Mouse (Mus musculus) myocyte (in vitro differentiated cells): ENCODE results near the gene Cela2a. TPM values are rescaled to one million over a fixed set of nuclear protein-coding genes. Genes with fewer than 3 reads are reported as not detected.

Experiments used
- H3K27me3 ChIP-seq: one replicate; pipeline ENCODE4 v1.6.1; 2011; ENCODE audit not compliant: control insufficient read depth, insufficient read depth, insufficient read length
- H3K36me3 ChIP-seq: one replicate; pipeline ENCODE4 v1.6.1; 2011; ENCODE audit not compliant: control insufficient read depth, insufficient read depth
- H3K4me2 ChIP-seq: one replicate; pipeline ENCODE4 v1.6.1; 2011; ENCODE audit warnings: low read depth, control low read depth
- H3K4me3 ChIP-seq: one replicate; pipeline ENCODE4 v1.5.1; 2011; ENCODE audit warnings: mild to moderate bottlenecking, control low read depth, moderate library complexity
- H3K79me2 ChIP-seq: one replicate; pipeline ENCODE4 v1.6.1; 2011; ENCODE audit not compliant: control insufficient read depth, insufficient read depth
- H3ac ChIP-seq: one replicate; pipeline ENCODE4 v1.6.1; 2011; ENCODE audit not compliant: control insufficient read depth, insufficient read length
- CEBPB ChIP-seq: IDR thresholded peaks from 2 replicates; pipeline ENCODE4 v1.6.1; 2011; ENCODE audit warnings: mild to moderate bottlenecking, moderate library complexity; ENCODE audit not compliant: poor library complexity, insufficient read depth, severe bottlenecking
- E2F4 ChIP-seq: IDR thresholded peaks from one replicate; pipeline ENCODE4 v1.6.1; 2011; ENCODE audit warnings: mild to moderate bottlenecking, control low read depth, moderate library complexity; ENCODE audit not compliant: insufficient read depth
- MAX ChIP-seq: IDR thresholded peaks from one replicate; pipeline ENCODE4 v1.6.1; 2011; ENCODE audit warnings: low read depth, mild to moderate bottlenecking, control low read depth
- MYOD1 ChIP-seq, 3 experiments: IDR thresholded peaks; one replicate each; pipeline ENCODE4 v1.6.1; 2011; ENCODE audit warnings: control low read depth in 2 of 3, low read depth in 2 of 3, mild to moderate bottlenecking in 2 of 3, moderate library complexity in 1 of 3; ENCODE audit not compliant: insufficient read length in 2 of 3, control insufficient read depth in 1 of 3
- MYOG ChIP-seq, 3 experiments: IDR thresholded peaks; one replicate each; pipeline ENCODE4 v1.6.1; 2011; ENCODE audit warnings: control low read depth in 2 of 3, low read depth in 2 of 3, mild to moderate bottlenecking in 2 of 3; ENCODE audit not compliant: insufficient read length in 2 of 3, control insufficient read depth in 1 of 3, insufficient read depth in 1 of 3
- POLR2A ChIP-seq: IDR thresholded peaks from one replicate; pipeline ENCODE4 v1.6.1; 2011; ENCODE audit warnings: low read depth, mild to moderate bottlenecking, control low read depth, moderate library complexity; ENCODE audit not compliant: insufficient read length
- POLR2AphosphoS2 ChIP-seq: IDR thresholded peaks from one replicate; pipeline ENCODE4 v1.6.1; 2011; ENCODE audit warnings: low read depth, control low read depth; ENCODE audit not compliant: insufficient read length
- REST ChIP-seq: IDR thresholded peaks from one replicate; pipeline ENCODE4 v1.6.1; 2011; ENCODE audit warnings: mild to moderate bottlenecking, control low read depth, moderate library complexity; ENCODE audit not compliant: insufficient read depth, insufficient read length
- SRF ChIP-seq: IDR thresholded peaks from one replicate; pipeline ENCODE4 v1.6.1; 2011; ENCODE audit warnings: low read depth; ENCODE audit not compliant: control insufficient read depth, insufficient read length
- TCF12 ChIP-seq: IDR thresholded peaks from one replicate; pipeline ENCODE4 v1.6.1; 2011; ENCODE audit warnings: mild to moderate bottlenecking, control low read depth; ENCODE audit not compliant: poor library complexity, insufficient read depth, severe bottlenecking
- TCF3 ChIP-seq: IDR thresholded peaks from one replicate; pipeline ENCODE4 v1.6.1; 2011; ENCODE audit warnings: low read depth, control low read depth; ENCODE audit not compliant: insufficient read length
- USF1 ChIP-seq: IDR thresholded peaks from one replicate; pipeline ENCODE4 v1.6.1; 2011; ENCODE audit warnings: low read depth, mild to moderate bottlenecking, control low read depth, moderate library complexity
- polyA plus RNA-seq: library from polyadenylated mRNA; unstranded; fragments of >200 nt; fragmentation: generic; extraction: Trizol; gene quantifications from one replicate; pipeline ENCODE4 v1.2.1, GENCODE M21; 2012; ENCODE audit warnings: missing spikeins

Gene Cela2a
- polyA plus RNA-seq, 1 experiment = not detected

GRCm38 (mm10) chr4:141809850-141810464 is 16.0 kb downstream of the Cela2a start:
- Histone ChIP-seq H3K36me3 (peaks cover 11% of the 10 kb centered on the region), H3K79me2 (no peaks in the 10 kb centered on the region)

GRCm38 (mm10) chr4:141805886-141806285 is 20.1 kb downstream of the Cela2a start:
- no peak for TF ChIP-seq E2F4
- no peak for TF ChIP-seq CEBPB
- no peak for TF ChIP-seq MYOG (IDR thresholded peaks at IDR 0.05; ENCODE audit: control insufficient read depth in 1 of 3, insufficient read depth in 1 of 3, insufficient read length in 2 of 3, low read depth in 2 of 3)
- no peak for TF ChIP-seq POLR2AphosphoS2
- TF ChIP-seq TCF12 = no peak
- no peak for TF ChIP-seq SRF
- TF ChIP-seq MYOD1 (IDR thresholded peaks at IDR 0.05; ENCODE audit: control insufficient read depth in 1 of 3, insufficient read length in 2 of 3, low read depth in 2 of 3) = no peak
- TF ChIP-seq MAX = no peak
- TF ChIP-seq REST = no peak
- TF ChIP-seq USF1 = no peak
- TF ChIP-seq POLR2A = no peak
- TF ChIP-seq TCF3 = no peak
- no peak overlapping the region for H3K4me3 ChIP-seq
- no peak overlapping the region for H3ac ChIP-seq
- no peaks in the 10 kb centered on the region for H3K79me2 ChIP-seq
- H3K4me2 ChIP-seq = no peak overlapping the region
- H3K27me3 ChIP-seq = no peaks in the 10 kb centered on the region
- peaks cover 7% of the 10 kb centered on the region for H3K36me3 ChIP-seq

More at GRCm38 (mm10) chr4:141809850-141810464, 16.0 kb downstream of the Cela2a start:
- Histone ChIP-seq H3K4me3 (no peak overlapping the region), H3K4me2 (no peak overlapping the region), H3ac (no peak overlapping the region), H3K27me3 (no peaks in the 10 kb centered on the region)
- no peak for TF ChIP-seq USF1
- TF ChIP-seq E2F4 = no peak
- no peak for TF ChIP-seq MYOD1 (IDR thresholded peaks at IDR 0.05; ENCODE audit: control insufficient read depth in 1 of 3, insufficient read length in 2 of 3, low read depth in 2 of 3)
- TF ChIP-seq MAX = no peak
- TF ChIP-seq CEBPB = no peak
- no peak for TF ChIP-seq SRF
- no peak for TF ChIP-seq TCF12
- no peak for TF ChIP-seq POLR2AphosphoS2
- TF ChIP-seq REST = no peak
- TF ChIP-seq TCF3 = no peak
- TF ChIP-seq POLR2A = no peak
- no peak for TF ChIP-seq MYOG (IDR thresholded peaks at IDR 0.05; ENCODE audit: control insufficient read depth in 1 of 3, insufficient read depth in 1 of 3, insufficient read length in 2 of 3, low read depth in 2 of 3)

DNA sequence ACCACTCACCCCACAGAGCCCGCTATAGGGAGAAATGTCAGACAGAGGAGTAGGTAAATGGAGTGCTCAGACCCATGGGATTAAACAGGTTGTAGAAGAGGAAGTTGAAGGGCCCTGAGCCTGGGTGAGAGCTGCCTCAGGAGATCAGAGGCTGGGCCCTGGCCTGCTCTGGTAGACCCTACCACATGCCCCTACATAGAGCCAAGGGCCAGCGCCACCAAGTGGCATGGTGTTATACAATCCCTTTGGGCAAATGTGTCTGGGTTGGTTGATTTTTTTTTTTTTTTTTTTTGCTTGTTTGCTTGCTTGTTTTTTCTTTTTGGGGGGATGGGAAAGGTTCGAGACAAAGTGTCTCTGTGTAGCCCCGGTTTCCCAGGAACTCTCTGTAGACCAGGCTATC is 21.9 kb downstream of the Cela2a start:
- Histone ChIP-seq H3K4me2 (no peak overlapping the region), H3K4me3 (no peak overlapping the region), H3K36me3 (peaks cover 7% of the 10 kb centered on the region), H3K27me3 (no peaks in the 10 kb centered on the region), H3K79me2 (no peaks in the 10 kb centered on the region), H3ac (no peak overlapping the region)
- TF ChIP-seq MYOD1 (IDR thresholded peaks at IDR 0.05; ENCODE audit: control insufficient read depth in 1 of 3, insufficient read length in 2 of 3, low read depth in 2 of 3) (no peak), MYOG (IDR thresholded peaks at IDR 0.05; ENCODE audit: control insufficient read depth in 1 of 3, insufficient read depth in 1 of 3, insufficient read length in 2 of 3, low read depth in 2 of 3) (no peak), REST (no peak), SRF (no peak), MAX (no peak), POLR2A (no peak), POLR2AphosphoS2 (no peak), CEBPB (no peak), TCF12 (no peak), USF1 (no peak), E2F4 (no peak), TCF3 (no peak)

- no peak for TF ChIP-seq REST
- no peak for TF ChIP-seq POLR2A
- no peak for TF ChIP-seq USF1
- TF ChIP-seq E2F4 = no peak
- TF ChIP-seq MYOD1 (IDR thresholded peaks at IDR 0.05; ENCODE audit: control insufficient read depth in 1 of 3, insufficient read length in 2 of 3, low read depth in 2 of 3) = no peak
- TF ChIP-seq MYOG (IDR thresholded peaks at IDR 0.05; ENCODE audit: control insufficient read depth in 1 of 3, insufficient read depth in 1 of 3, insufficient read length in 2 of 3, low read depth in 2 of 3) = no peak
- TF ChIP-seq MAX = no peak
- no peak for TF ChIP-seq SRF
- no peak for TF ChIP-seq TCF3
- no peak for TF ChIP-seq CEBPB
- TF ChIP-seq TCF12 = no peak
- TF ChIP-seq POLR2AphosphoS2 = no peak
- no peaks in the 10 kb centered on the region for H3K36me3 ChIP-seq
- no peak overlapping the region for H3K4me3 ChIP-seq
- peaks cover 11% of the 10 kb centered on the region for H3K79me2 ChIP-seq
- no peaks in the 10 kb centered on the region for H3K27me3 ChIP-seq
- H3K4me2 ChIP-seq = no peak overlapping the region
- H3ac ChIP-seq = no peak overlapping the region
These were observed 28.4 kb downstream of the Cela2a start for GRCm38 (mm10) chr4:141797545-141797944.

GRCm38 (mm10) chr4:141796954-141797353 is 29.0 kb downstream of the Cela2a start:
- no peak overlapping the region for H3ac ChIP-seq
- no peaks in the 10 kb centered on the region for H3K27me3 ChIP-seq
- TF ChIP-seq SRF = no peak
- no peak for TF ChIP-seq MYOD1 (IDR thresholded peaks at IDR 0.05; ENCODE audit: control insufficient read depth in 1 of 3, insufficient read length in 2 of 3, low read depth in 2 of 3)
- TF ChIP-seq POLR2AphosphoS2 = no peak
- TF ChIP-seq USF1 = no peak
- no peak for TF ChIP-seq CEBPB
- no peak for TF ChIP-seq MAX
- TF ChIP-seq POLR2A = no peak
- no peak for TF ChIP-seq E2F4
- TF ChIP-seq TCF3 = no peak
- no peak overlapping the region for H3K4me2 ChIP-seq
- no peaks in the 10 kb centered on the region for H3K36me3 ChIP-seq
- peaks cover 11% of the 10 kb centered on the region for H3K79me2 ChIP-seq
- H3K4me3 ChIP-seq = no peak overlapping the region
